Comparison of ENCODE assay signal across 18 mouse cellular contexts in genomic region chr14:38847091-38847490, GRCm38 (mm10).
DNase-seq lines count a peak whose midpoint lies in the region; ATAC-seq and TF ChIP-seq lines count a peak whose summit lies in the region.
"Had no signal": no experiment of that assay in that cellular context is flagged by ENCODE, and none has a peak within 500 bp of the region (broad histone marks: within the 10 kb centered on the region; RNA-seq: fewer than 3 reads in every experiment).

No protein-coding gene starts in this region.

- no peak overlapping the region for H3K4me2 ChIP-seq in hindbrain, postnatal 0 days (ENCODE audit: low read depth, low read length)
- no peak overlapping the region for H3K4me2 ChIP-seq in hindbrain, embryonic 14.5 days (replicated peaks)
- no peak overlapping the region for H3K4me2 ChIP-seq in heart, embryonic 11.5 days
- H3K4me2 ChIP-seq: limb, embryonic 12.5 days; neural tube, embryonic 15.5 days had no signal

- H3K9ac ChIP-seq in hindbrain, postnatal 0 days (replicated peaks; ENCODE audit: low read length): no peak overlapping the region
- no peak overlapping the region for H3K9ac ChIP-seq in hindbrain, embryonic 14.5 days
- H3K9ac ChIP-seq in heart, embryonic 11.5 days (ENCODE audit: low read depth, low read length): no peak overlapping the region
- H3K9ac ChIP-seq: limb, embryonic 12.5 days; liver, embryonic 14.5 days; neural tube, embryonic 15.5 days had no signal

- no peak; the same call in 1 of the 2 replicates for ATAC-seq in hindbrain, postnatal 0 days
- no peak for ATAC-seq in hindbrain, embryonic 14.5 days (ENCODE audit: low FRiP score)
- no peak for ATAC-seq in heart, embryonic 11.5 days (replicated peaks; ENCODE audit: insufficient number of reproducible peaks, low FRiP score, low TSS enrichment)
- ATAC-seq: lung, postnatal 0 days; Patski had no signal

- no peaks in the 10 kb centered on the region for H3K27me3 ChIP-seq in hindbrain, postnatal 0 days (ENCODE audit: insufficient read depth, low read length)
- no peaks in the 10 kb centered on the region for H3K27me3 ChIP-seq in hindbrain, embryonic 14.5 days (ENCODE audit: control insufficient read depth, insufficient read depth, low read length)
- H3K27me3 ChIP-seq in heart, embryonic 11.5 days (ENCODE audit: control insufficient read depth, insufficient read depth, low read length): no peaks in the 10 kb centered on the region
- H3K27me3 ChIP-seq: limb, embryonic 12.5 days; neural tube, embryonic 15.5 days; Patski had no signal

- no peak overlapping the region for H3K27ac ChIP-seq in hindbrain, postnatal 0 days
- no peak overlapping the region for H3K27ac ChIP-seq in hindbrain, embryonic 14.5 days
- peak overlapping the region; percentile 50; the same call in 1 of the 2 replicates for H3K27ac ChIP-seq in left cerebral cortex, adult 2 months
- no peak overlapping the region for H3K27ac ChIP-seq in heart, embryonic 11.5 days (ENCODE audit: low read depth, low read length)
- H3K27ac ChIP-seq: limb, embryonic 12.5 days; liver, embryonic 14.5 days; midbrain, embryonic 10.5 days; neural tube, embryonic 15.5 days had no signal

- no peaks in the 10 kb centered on the region for H3K9me3 ChIP-seq in hindbrain, postnatal 0 days (ENCODE audit: low read length)
- no peaks in the 10 kb centered on the region for H3K9me3 ChIP-seq in hindbrain, embryonic 14.5 days (ENCODE audit: control insufficient read depth, low read length)
- H3K9me3 ChIP-seq in heart, embryonic 11.5 days (replicated peaks; ENCODE audit: control insufficient read depth, low read length): no peaks in the 10 kb centered on the region
- H3K9me3 ChIP-seq: limb, embryonic 12.5 days; midbrain, embryonic 10.5 days; neural tube, embryonic 15.5 days had no signal

- intact Hi-C loops in left cerebral cortex, adult 2 months (cut with DNase I): no loop called here

- WGBS in hindbrain, postnatal 0 days: 59% methylated on average over 1 of the region's 1 CpGs
- WGBS in hindbrain, embryonic 14.5 days: 79% methylated on average over 1 of the region's 1 CpGs
- WGBS in heart, embryonic 11.5 days (ENCODE audit: insufficient replicate concordance): 78% methylated on average over 1 of the region's 1 CpGs

- DNase-seq in hindbrain, postnatal 0 days (ENCODE audit: low spot score): peak; percentile 12
- no peak for DNase-seq in hindbrain, embryonic 14.5 days (ENCODE audit: low spot score)
- DNase-seq in brain, adult 2 months (ENCODE audit: low read depth, low spot score): peak; percentile 91
- peak; percentile 18 for DNase-seq in cerebellum, adult 8-10 months
- no peak for DNase-seq in left cerebral cortex, adult 2 months (ENCODE audit: extremely low spot score in 1 of 2, low spot score in 2 of 2)
- DNase-seq in lung, postnatal 4 days: no peak
- DNase-seq in gastrocnemius, postnatal 4 days (ENCODE audit: low spot score in 2 of 2): no peak
- DNase-seq: B cell, adult 2 months; heart, postnatal 4 days; kidney, adult 8-10 months; kidney, postnatal 4 days had no signal

- H3K4me1 ChIP-seq in hindbrain, postnatal 0 days (ENCODE audit: insufficient read depth, low read length): no peaks in the 10 kb centered on the region
- H3K4me1 ChIP-seq in hindbrain, embryonic 14.5 days (replicated peaks; ENCODE audit: control insufficient read depth, insufficient read depth, low read length): no peaks in the 10 kb centered on the region
- no peaks in the 10 kb centered on the region for H3K4me1 ChIP-seq in heart, embryonic 11.5 days (ENCODE audit: control insufficient read depth, insufficient read depth, low read length)
- H3K4me1 ChIP-seq: limb, embryonic 12.5 days; midbrain, embryonic 10.5 days; neural tube, embryonic 15.5 days had no signal

- H3K36me3 ChIP-seq in hindbrain, postnatal 0 days (ENCODE audit: insufficient read depth, low read length): no peaks in the 10 kb centered on the region
- no peaks in the 10 kb centered on the region for H3K36me3 ChIP-seq in hindbrain, embryonic 14.5 days (replicated peaks; ENCODE audit: control insufficient read depth, insufficient read depth)
- H3K36me3 ChIP-seq in heart, embryonic 11.5 days (ENCODE audit: control insufficient read depth, insufficient read depth, low read length): no peaks in the 10 kb centered on the region
- H3K36me3 ChIP-seq: limb, embryonic 12.5 days; midbrain, embryonic 10.5 days; neural tube, embryonic 15.5 days had no signal

- TF ChIP-seq CTCF in hindbrain, postnatal 0 days (IDR thresholded peaks at IDR 0.05; ENCODE audit: low read depth): no peak
- TF ChIP-seq CTCF in left cerebral cortex, adult 2 months (IDR thresholded peaks at IDR 0.05): no peak

- no peak overlapping the region for H3K4me3 ChIP-seq in hindbrain, postnatal 0 days (ENCODE audit: low read length)
- H3K4me3 ChIP-seq in hindbrain, embryonic 14.5 days (replicated peaks; ENCODE audit: low read length): no peak overlapping the region
- no peak overlapping the region for H3K4me3 ChIP-seq in left cerebral cortex, adult 2 months
- H3K4me3 ChIP-seq in heart, embryonic 11.5 days (ENCODE audit: low read depth, low read length): no peak overlapping the region
- H3K4me3 ChIP-seq: limb, embryonic 12.5 days; midbrain, embryonic 10.5 days; neural tube, embryonic 15.5 days had no signal

Comparison
In these comparisons a context has a peak if more than half of its experiments do, and no peak if none do; other contexts are left out.
1. DNase-seq: peak in hindbrain, postnatal 0 days (single experiment), brain, adult 2 months (single experiment) and cerebellum, adult 8-10 months (single experiment); none in hindbrain, embryonic 14.5 days (single experiment), left cerebral cortex, adult 2 months (0 of 2), lung, postnatal 4 days (0 of 2) and gastrocnemius, postnatal 4 days (0 of 2).